ENCODE assay signal across 9 mouse cellular contexts in genomic region chr19:8857689-8858088, GRCm38 (mm10). TPM values are rescaled to one million over a fixed set of nuclear protein-coding genes. Genes with fewer than 3 reads are reported as not detected.
DNase-seq lines count a peak whose midpoint lies in the region; ATAC-seq and TF ChIP-seq lines count a peak whose summit lies in the region.
"Had no signal": no experiment of that assay in that cellular context is flagged by ENCODE, and none has a peak within 500 bp of the region (broad histone marks: within the 10 kb centered on the region; RNA-seq: fewer than 3 reads in every experiment).

No protein-coding gene starts in this region.

- H3K4me2 ChIP-seq in kidney, postnatal 0 days (ENCODE audit: low read length), result no peak overlapping the region
- H3K4me2 ChIP-seq: midbrain, embryonic 12.5 days had no signal

- no peak for ATAC-seq in CD4-positive, CD25-positive, alpha-beta regulatory T cell, adult 4 months
- no peak; the same call in 1 of the 2 replicates for ATAC-seq in kidney, postnatal 0 days (replicated peaks; ENCODE audit: low FRiP score, low read depth)

- intact Hi-C loops in left cerebral cortex, postnatal 4 days (cut with DNase I), result loop anchor here (2.0 kb wide), 1 partner anchor 253 kb away; no protein-coding TSS in a partner anchor
- intact Hi-C loops in left cerebral cortex, postnatal 25 days (cut with DNase I), result loop anchor here (5.0 kb wide), 1 partner anchor 255 kb away; no protein-coding TSS in a partner anchor

- DNase-seq in CD4-positive, CD25-positive, alpha-beta regulatory T cell, adult 2 months (ENCODE audit: low read depth, low spot score), result peak; percentile 70
- DNase-seq in left cerebral cortex, postnatal 4 days, result peak; percentile 46
- no peak for DNase-seq in left cerebral cortex, postnatal 25 days (ENCODE audit: low spot score in 2 of 2)
- DNase-seq in c-Kit-positive CD71-positive TER-119-negative erythroid progenitor cells, embryonic 14.5 days (ENCODE audit: low read depth), result peak; percentile 58
- peak; percentile 75 for DNase-seq in kidney, postnatal 0 days (ENCODE audit: low spot score)
- peak; percentile 61 for DNase-seq in retina, embryonic 14.5 days (ENCODE audit: low spot score)
- no peak for DNase-seq in Muller cell, postnatal 12 days (ENCODE audit: inconsistent ontology term)

- H3K27ac ChIP-seq in kidney, postnatal 0 days, result no peak overlapping the region
- H3K27ac ChIP-seq: midbrain, embryonic 12.5 days had no signal

- TF ChIP-seq CTCF in kidney, postnatal 0 days (IDR thresholded peaks at IDR 0.05; ENCODE audit: low read depth), result peak; percentile 78

- H3K4me3 ChIP-seq in kidney, postnatal 0 days (replicated peaks; ENCODE audit: low read depth, low read length), result no peak overlapping the region
- H3K4me3 ChIP-seq: midbrain, embryonic 12.5 days had no signal

- H3K36me3 ChIP-seq in kidney, postnatal 0 days (ENCODE audit: insufficient read depth, low read length), result no peaks in the 10 kb centered on the region
- H3K36me3 ChIP-seq: midbrain, embryonic 12.5 days had no signal

- H3K9ac ChIP-seq in kidney, postnatal 0 days (ENCODE audit: low read depth, low read length), result no peak overlapping the region
- H3K9ac ChIP-seq: midbrain, embryonic 12.5 days had no signal

- H3K9me3 ChIP-seq in kidney, postnatal 0 days (replicated peaks; ENCODE audit: low read length), result no peaks in the 10 kb centered on the region
- H3K9me3 ChIP-seq: midbrain, embryonic 12.5 days had no signal

- H3K27me3 ChIP-seq in kidney, postnatal 0 days (ENCODE audit: insufficient read depth, low read length), result no peaks in the 10 kb centered on the region

- 40% methylated on average over 4 of the region's 4 CpGs for WGBS in kidney, postnatal 0 days

- H3K4me1 ChIP-seq in kidney, postnatal 0 days (replicated peaks; ENCODE audit: insufficient read depth, low read length), result no peaks in the 10 kb centered on the region
- H3K4me1 ChIP-seq: midbrain, embryonic 12.5 days had no signal

RNA-seq across cellular contexts. Expression of gene Lrrn4cl, which starts 7.1 kb away (rescaled TPM):
- polyA plus RNA-seq in CD4-positive, CD25-positive, alpha-beta regulatory T cell, adult 4 months (2017; shearing (Covaris generic)), result not detected
- under 1 TPM; 0.76 to 0.93 TPM for total RNA-seq in left cerebral cortex, postnatal 4 days (2021)
- under 1 TPM; 0.92 to 0.96 TPM for total RNA-seq in left cerebral cortex, postnatal 25 days (2021)
- 0.85 and 1.1 TPM in 2 replicates for polyA plus RNA-seq in kidney, postnatal 0 days (2015; fragmentation: Nextera tagmentation; extraction: Ambion mirVana)

RNA-seq across cellular contexts. Expression of gene Ubxn1, which starts 13.6 kb away (rescaled TPM):
- polyA plus RNA-seq in CD4-positive, CD25-positive, alpha-beta regulatory T cell, adult 4 months (2017; shearing (Covaris generic)), result 10 to 100 TPM; 65.0 to 70.2 TPM
- total RNA-seq in left cerebral cortex, postnatal 4 days (2021), result 100 to 1,000 TPM; 109 to 122 TPM
- 10 to 100 TPM; 91.0 to 94.1 TPM for total RNA-seq in left cerebral cortex, postnatal 25 days (2021)
- polyA plus RNA-seq in kidney, postnatal 0 days (2015; fragmentation: Nextera tagmentation; extraction: Ambion mirVana), result 195 and 206 TPM in 2 replicates

RNA-seq across cellular contexts. Expression of gene Gng3, which starts 18.7 kb away (rescaled TPM):
- 1 to 10 TPM in 1 of 2 experiments, under 1 TPM in 1; 0.91 to 1.4 TPM for polyA plus RNA-seq in CD4-positive, CD25-positive, alpha-beta regulatory T cell, adult 4 months (2017; shearing (Covaris generic))
- 100 to 1,000 TPM; 275 to 279 TPM for total RNA-seq in left cerebral cortex, postnatal 4 days (2021)
- total RNA-seq in left cerebral cortex, postnatal 25 days (2021), result 100 to 1,000 TPM; 201 to 223 TPM
- polyA plus RNA-seq in kidney, postnatal 0 days (2015; fragmentation: Nextera tagmentation; extraction: Ambion mirVana), result 1.5 and 1.6 TPM in 2 replicates

RNA-seq across cellular contexts. Expression of gene Bscl2, which starts 20.4 kb away (rescaled TPM):
- 10 to 100 TPM; 86.8 to 98.9 TPM for polyA plus RNA-seq in CD4-positive, CD25-positive, alpha-beta regulatory T cell, adult 4 months (2017; shearing (Covaris generic))
- total RNA-seq in left cerebral cortex, postnatal 4 days (2021), result 10 to 100 TPM; 76.9 to 78.4 TPM
- total RNA-seq in left cerebral cortex, postnatal 25 days (2021), result 100 to 1,000 TPM; 111 to 112 TPM
- 57.0 and 60.1 TPM in 2 replicates for polyA plus RNA-seq in kidney, postnatal 0 days (2015; fragmentation: Nextera tagmentation; extraction: Ambion mirVana)

RNA-seq across cellular contexts. Expression of gene Uqcc3, which starts 23.0 kb away (rescaled TPM):
- 10 to 100 TPM; 80.7 to 88.3 TPM for polyA plus RNA-seq in CD4-positive, CD25-positive, alpha-beta regulatory T cell, adult 4 months (2017; shearing (Covaris generic))
- 10 to 100 TPM; 22.3 to 25.7 TPM for total RNA-seq in left cerebral cortex, postnatal 4 days (2021)
- 10 to 100 TPM; 32.3 to 35.6 TPM for total RNA-seq in left cerebral cortex, postnatal 25 days (2021)
- polyA plus RNA-seq in kidney, postnatal 0 days (2015; fragmentation: Nextera tagmentation; extraction: Ambion mirVana), result 94.5 and 97.4 TPM in 2 replicates

Comparison
In these comparisons a context has a peak if more than half of its experiments do, and no peak if none do; other contexts are left out.
1. DNase-seq: peak in CD4-positive, CD25-positive, alpha-beta regulatory T cell, adult 2 months (single experiment), left cerebral cortex, postnatal 4 days (single experiment), c-Kit-positive CD71-positive TER-119-negative erythroid progenitor cells, embryonic 14.5 days (single experiment), kidney, postnatal 0 days (single experiment) and retina, embryonic 14.5 days (single experiment); none in left cerebral cortex, postnatal 25 days (0 of 2) and Muller cell, postnatal 12 days (single experiment).